Mouse (Mus musculus) MEL (cell line): ENCODE data around the gene Vmn1r226. TPM values are rescaled to one million over a fixed set of nuclear protein-coding genes. Genes with fewer than 3 reads are reported as not detected.

ENCODE experiments used
- DNase-seq: peaks from one replicate; pipeline ENCODE4 v3.0.0; 2011; ENCODE audit warnings: low read depth, low spot score
- H3K27ac ChIP-seq: 2 replicates; pipeline ENCODE4 v1.5.1; 2012; ENCODE audit warnings: low read depth, mild to moderate bottlenecking, control low read depth, low read length, moderate library complexity; ENCODE audit not compliant: control insufficient read depth
- H3K27me3 ChIP-seq, 2 experiments: fragments of 150-350 bp in 1 of 2; sonication (generic) in 1 of 2; 2 replicates each; pipeline ENCODE4 v1.6.1; 2012; ENCODE audit warnings: low read length in 2 of 2, mild to moderate bottlenecking in 2 of 2, improper control_type of control experiment in 1 of 2, moderate library complexity in 1 of 2; ENCODE audit not compliant: insufficient read depth in 2 of 2, control insufficient read depth in 1 of 2
- H3K36me3 ChIP-seq, 2 experiments: 2 replicates each; pipeline ENCODE4 v1.6.1; 2012 to 2014; ENCODE audit warnings: low read length in 2 of 2, improper control_type of control experiment in 1 of 2, inconsistent platforms in 1 of 2, mild to moderate bottlenecking in 1 of 2; ENCODE audit not compliant: insufficient read depth in 2 of 2, control insufficient read depth in 1 of 2
- H3K4me1 ChIP-seq, 2 experiments: fragments of 150-350 bp in 1 of 2; sonication (generic) in 1 of 2; 2 replicates each; pipeline ENCODE4 v1.6.1; 2012; ENCODE audit warnings: low read length in 2 of 2, improper control_type of control experiment in 1 of 2, mild to moderate bottlenecking in 1 of 2; ENCODE audit not compliant: insufficient read depth in 2 of 2, control insufficient read depth in 1 of 2
- H3K4me3 ChIP-seq, 2 experiments: fragments of 150-350 bp in 1 of 2; sonication (generic) in 1 of 2; 2 replicates each; pipeline ENCODE4 v1.5.1; 2012; ENCODE audit warnings: low read depth in 2 of 2, low read length in 2 of 2, mild to moderate bottlenecking in 2 of 2, moderate library complexity in 2 of 2, control low read depth in 1 of 2, improper control_type of control experiment in 1 of 2; ENCODE audit not compliant: control insufficient read depth in 1 of 2, insufficient read depth in 1 of 2
- H3K79me2 ChIP-seq: 2 replicates; pipeline ENCODE4 v1.6.1; 2012; ENCODE audit warnings: mild to moderate bottlenecking, low read length, moderate library complexity; ENCODE audit not compliant: control insufficient read depth, poor library complexity, insufficient read depth
- H3K9ac ChIP-seq: 2 replicates; pipeline ENCODE4 v1.6.1; 2012; ENCODE audit warnings: low read depth, mild to moderate bottlenecking, control low read depth, low read length, moderate library complexity; ENCODE audit not compliant: control insufficient read depth, poor library complexity, severe bottlenecking
- H3K9me3 ChIP-seq: fragments of 150-350 bp; sonication (generic); replicated peaks from 2 replicates; pipeline ENCODE4 v1.6.1; 2012; ENCODE audit warnings: mild to moderate bottlenecking, low read length, improper control_type of control experiment, moderate library complexity; ENCODE audit not compliant: insufficient read depth
- CHD1 ChIP-seq: IDR thresholded peaks from 2 replicates; pipeline ENCODE4 v1.6.1; 2012; ENCODE audit warnings: low read depth, mild to moderate bottlenecking, inconsistent platforms, low read length, improper control_type of control experiment
- CHD2 ChIP-seq: IDR thresholded peaks from 2 replicates; pipeline ENCODE4 v1.6.1; 2011; ENCODE audit warnings: low read length, improper control_type of control experiment
- CTCF ChIP-seq, 3 experiments: IDR thresholded peaks in 2 of 3; conservative IDR thresholded peaks in 1 of 3; 2 replicates each; pipeline ENCODE4 v1.5.1; 2011 to 2012; ENCODE audit warnings: low read length in 3 of 3, low read depth in 2 of 3, mild to moderate bottlenecking in 2 of 3, improper control_type of control experiment in 1 of 3, inconsistent platforms in 1 of 3, mixed read lengths in 1 of 3, moderate library complexity in 1 of 3; ENCODE audit not compliant: control insufficient read depth in 1 of 3, insufficient read depth in 1 of 3, poor library complexity in 1 of 3, severe bottlenecking in 1 of 3
- ELF1 ChIP-seq: IDR thresholded peaks from 2 replicates; pipeline ENCODE4 v1.6.1; 2014; ENCODE audit warnings: low read depth, mild to moderate bottlenecking, inconsistent platforms, low read length, improper control_type of control experiment, moderate library complexity
- ETS1 ChIP-seq: IDR thresholded peaks from 2 replicates; pipeline ENCODE4 v1.6.1; 2012; ENCODE audit warnings: low read depth, mild to moderate bottlenecking, inconsistent platforms, low read length, improper control_type of control experiment, moderate library complexity
- GATA1 ChIP-seq: IDR thresholded peaks from 2 replicates; pipeline ENCODE4 v1.6.1; 2011; ENCODE audit warnings: low read depth, low read length, improper control_type of control experiment
- KAT2A ChIP-seq: conservative IDR thresholded peaks from 2 replicates; pipeline ENCODE4 v1.6.1; 2012; ENCODE audit warnings: low read depth, low read length, improper control_type of control experiment, inconsistent platforms
- MAFK ChIP-seq: IDR thresholded peaks from 2 replicates; pipeline ENCODE4 v1.6.1; 2011; ENCODE audit warnings: low read depth, mild to moderate bottlenecking, low read length, improper control_type of control experiment, borderline replicate concordance
- MAZ ChIP-seq: IDR thresholded peaks from 2 replicates; pipeline ENCODE4 v1.6.1; 2012; ENCODE audit warnings: low read depth, mild to moderate bottlenecking, inconsistent platforms, low read length, improper control_type of control experiment
- MYB ChIP-seq: IDR thresholded peaks from 2 replicates; pipeline ENCODE4 v1.6.1; 2011; ENCODE audit warnings: mild to moderate bottlenecking, low read depth, low read length, improper control_type of control experiment
- NRF1 ChIP-seq: IDR thresholded peaks from 2 replicates; pipeline ENCODE4 v1.6.1; 2014; ENCODE audit warnings: low read depth, mild to moderate bottlenecking, inconsistent platforms, low read length, improper control_type of control experiment, moderate library complexity; ENCODE audit not compliant: poor library complexity, insufficient read depth, severe bottlenecking
- POLR2A ChIP-seq, 2 experiments: IDR thresholded peaks; 2 replicates each; pipeline ENCODE4 v1.6.1; 2011 to 2012; ENCODE audit warnings: low read length in 2 of 2, mild to moderate bottlenecking in 2 of 2, control low read depth in 1 of 2, improper control_type of control experiment in 1 of 2, low read depth in 1 of 2, moderate library complexity in 1 of 2; ENCODE audit not compliant: control insufficient read depth in 1 of 2, insufficient read depth in 1 of 2, poor library complexity in 1 of 2
- POLR2AphosphoS5 ChIP-seq: IDR thresholded peaks from 2 replicates; pipeline ENCODE4 v1.6.1; 2012; ENCODE audit warnings: low read depth, borderline replicate concordance, mild to moderate bottlenecking, inconsistent platforms, low read length, moderate library complexity, mixed read lengths
- RCOR1 ChIP-seq: IDR thresholded peaks from 2 replicates; pipeline ENCODE4 v1.6.1; 2012; ENCODE audit warnings: low read depth, mild to moderate bottlenecking, inconsistent platforms, low read length, improper control_type of control experiment
- SIN3A ChIP-seq: IDR thresholded peaks from 2 replicates; pipeline ENCODE4 v1.6.1; 2012; ENCODE audit warnings: low read length, improper control_type of control experiment, inconsistent platforms
- SMC3 ChIP-seq: IDR thresholded peaks from 2 replicates; pipeline ENCODE4 v1.6.1; 2011; ENCODE audit warnings: low read depth, low read length, improper control_type of control experiment
- TAL1 ChIP-seq: IDR thresholded peaks from 2 replicates; pipeline ENCODE4 v1.6.1; 2012; ENCODE audit warnings: mild to moderate bottlenecking, inconsistent platforms, low read length, moderate library complexity, mixed read lengths
- TBP ChIP-seq: IDR thresholded peaks from 2 replicates; pipeline ENCODE4 v1.8.0; 2011; ENCODE audit warnings: low read depth, low read length, improper control_type of control experiment
- TCF12 ChIP-seq: IDR thresholded peaks from 2 replicates; pipeline ENCODE4 v1.6.1; 2014; ENCODE audit warnings: low read depth, mild to moderate bottlenecking, inconsistent platforms, low read length, improper control_type of control experiment, moderate library complexity
- USF2 ChIP-seq, 2 experiments: IDR thresholded peaks; 2 replicates each; pipeline ENCODE4 v1.6.1; 2011 to 2012; ENCODE audit warnings: improper control_type of control experiment in 2 of 2, low read length in 2 of 2, borderline replicate concordance in 1 of 2, inconsistent platforms in 1 of 2, low read depth in 1 of 2, mild to moderate bottlenecking in 1 of 2; ENCODE audit not compliant: insufficient read depth in 1 of 2
- ZNF384 ChIP-seq: IDR thresholded peaks from 2 replicates; pipeline ENCODE4 v1.6.1; 2012; ENCODE audit warnings: low read depth, mild to moderate bottlenecking, inconsistent platforms, low read length, improper control_type of control experiment
- polyA plus RNA-seq, 2 experiments: library from polyadenylated mRNA; stranded (reverse) in 1 of 2; unstranded in 1 of 2; fragments of >175 nt in 1 of 2; fragments of >200 nt in 1 of 2; gene quantifications; 2 replicates each; pipeline versions ENCODE4 v1.2.1 to v1.2.4; 2012; ENCODE audit warnings: low replicate concordance in 2 of 2, low read depth in 1 of 2; ENCODE audit not compliant: insufficient read length in 2 of 2, insufficient read depth in 1 of 2, missing spikeins in 1 of 2
- total RNA-seq: library from RNA; depleted of rRNA; stranded (reverse); fragments of 300-350 nt; gene quantifications from 2 replicates; pipeline ENCODE4 v1.2.3, GENCODE M21; 2012; rRNA removed

The Vmn1r226 gene
- total RNA-seq (not detected in 2 replicates), polyA plus RNA-seq (not detected)

- Histone ChIP-seq H3K79me2 (no peaks in the 10 kb centered on the region), H3K27ac (no peak within 1 kb of the TSS), H3K27me3 (no peaks in the 10 kb centered on the region), H3K9me3 (no peaks in the 10 kb centered on the region), H3K4me3 (no peak within 1 kb of the TSS), H3K4me1 (no peaks in the 10 kb centered on the region), H3K36me3 (no peaks in the 10 kb centered on the region), H3K9ac (no peak within 1 kb of the TSS)
- TF ChIP-seq POLR2AphosphoS5 (no peak), CHD2 (no peak), SIN3A (no peak), POLR2A (IDR thresholded peaks at IDR 0.05; ENCODE audit: control insufficient read depth in 1 of 2, insufficient read depth in 1 of 2, low read depth in 1 of 2, low read length in 2 of 2, poor library complexity in 1 of 2) (no peak), GATA1 (no peak), TBP (no peak), KAT2A (no peak), TAL1 (no peak), MYB (no peak), ZNF384 (no peak), RCOR1 (no peak), CHD1 (no peak), TCF12 (no peak), NRF1 (no peak), ETS1 (no peak), CTCF (IDR thresholded peaks at IDR 0.05 in 2 of 3, conservative IDR thresholded peaks at IDR 0.05 in 1 of 3; ENCODE audit: control insufficient read depth in 1 of 3, insufficient read depth in 1 of 3, low read depth in 2 of 3, low read length in 3 of 3, poor library complexity in 1 of 3, severe bottlenecking in 1 of 3) (no peak), ELF1 (no peak)
- DNase-seq, result no peak
Observed at GRCm38 (mm10) chr17:20682543-20682942, at the start of gene Vmn1r226. Gene Vmn1r226 (plus strand): TSS chr17:20682843.

DNA sequence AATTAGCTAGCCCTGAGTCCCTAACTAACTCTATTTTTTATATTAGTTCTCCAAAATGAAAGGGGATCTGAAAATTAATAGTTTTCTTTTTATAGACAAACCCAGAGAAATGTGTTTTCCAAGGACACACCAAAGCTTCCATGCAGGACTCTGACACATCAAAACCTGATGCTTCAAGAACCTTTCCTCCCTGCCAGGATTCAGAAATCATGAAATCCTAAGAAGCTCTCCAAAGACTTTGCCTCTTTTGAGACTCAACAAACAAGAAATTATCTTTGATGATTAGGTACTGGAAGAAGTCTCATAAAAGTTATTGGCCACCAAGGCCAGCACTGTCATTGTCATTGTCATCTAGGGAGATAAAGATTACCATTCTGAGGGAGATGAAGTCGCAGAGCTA is 46.9 kb downstream of the Vmn1r226 start, which contains the start of gene Vmn1r227:
Vmn1r227 (plus strand) TSS at position 301 of the 400 bp plus-strand sequence.
- Histone ChIP-seq H3K36me3 (no peaks in the 10 kb centered on the region), H3K4me3 (no peak within 1 kb of the TSS), H3K9me3 (no peaks in the 10 kb centered on the region), H3K27me3 (no peaks in the 10 kb centered on the region)
- TF ChIP-seq USF2 (IDR thresholded peaks at IDR 0.05; ENCODE audit: borderline replicate concordance in 1 of 2, insufficient read depth in 1 of 2, low read depth in 1 of 2, low read length in 2 of 2), result no peak
- no peak for TF ChIP-seq NRF1
- TF ChIP-seq MAZ, result no peak
- TF ChIP-seq ZNF384, result no peak
- no peak for TF ChIP-seq RCOR1
- TF ChIP-seq MAFK, result no peak
- TF ChIP-seq ETS1, result no peak
- no peak for TF ChIP-seq GATA1
- TF ChIP-seq SMC3, result no peak
- TF ChIP-seq, all 39 proteins: peak for 0
- no peak for DNase-seq
- Histone ChIP-seq H3K4me1 (no peaks in the 10 kb centered on the region), H3K27ac (no peak within 1 kb of the TSS), H3K9ac (no peak within 1 kb of the TSS), H3K79me2 (no peaks in the 10 kb centered on the region)

Other genes with a start within 250 kb of the Vmn1r226 start
- gene Vmn2r108, start 201.5 kb upstream of the Vmn1r226 start, total RNA-seq, result not detected in 2 replicates
- gene Vmn2r108, start 201.5 kb upstream of the Vmn1r226 start, polyA plus RNA-seq, result not detected
- gene Vmn1r225, start 184.7 kb upstream of the Vmn1r226 start, total RNA-seq, result not detected in 2 replicates
- not detected for gene Vmn1r225, start 184.7 kb upstream of the Vmn1r226 start, polyA plus RNA-seq
- not detected in 2 replicates for gene Vmn2r109, start 118.1 kb upstream of the Vmn1r226 start, total RNA-seq
- gene Vmn2r109, start 118.1 kb upstream of the Vmn1r226 start, polyA plus RNA-seq, result not detected
- gene Vmn2r110, start 86.4 kb upstream of the Vmn1r226 start, total RNA-seq, result not detected in 2 replicates
- under 1 TPM in 1 of 2 experiments, not detected in 1; 0.01 TPM for gene Vmn2r110, start 86.4 kb upstream of the Vmn1r226 start, polyA plus RNA-seq
- gene Fpr-rs3, start 58.0 kb upstream of the Vmn1r226 start, total RNA-seq, result not detected in 2 replicates
- gene Fpr-rs3, start 58.0 kb upstream of the Vmn1r226 start, polyA plus RNA-seq, result not detected
- gene Vmn1r227, start 47.0 kb downstream of the Vmn1r226 start, total RNA-seq, result not detected in 2 replicates
- gene Vmn1r227, start 47.0 kb downstream of the Vmn1r226 start, polyA plus RNA-seq, result under 1 TPM in 1 of 2 experiments, not detected in 1; 0.01 TPM
- not detected in 2 replicates for gene Vmn1r228, start 103.3 kb downstream of the Vmn1r226 start, total RNA-seq
- not detected for gene Vmn1r228, start 103.3 kb downstream of the Vmn1r226 start, polyA plus RNA-seq
- not detected in 2 replicates for gene Vmn1r229, start 128.7 kb downstream of the Vmn1r226 start, total RNA-seq
- gene Vmn1r229, start 128.7 kb downstream of the Vmn1r226 start, polyA plus RNA-seq, result under 1 TPM in 1 of 2 experiments, not detected in 1; 0.01 TPM
- not detected in 2 replicates for gene Vmn1r230, start 157.6 kb downstream of the Vmn1r226 start, total RNA-seq
- gene Vmn1r230, start 157.6 kb downstream of the Vmn1r226 start, polyA plus RNA-seq, result not detected
- not detected in 2 replicates for gene Vmn1r231, start 222.2 kb downstream of the Vmn1r226 start, total RNA-seq
- not detected for gene Vmn1r231, start 222.2 kb downstream of the Vmn1r226 start, polyA plus RNA-seq
- not detected in 2 replicates for gene Vmn1r232, start 236.9 kb downstream of the Vmn1r226 start, total RNA-seq
- gene Vmn1r232, start 236.9 kb downstream of the Vmn1r226 start, polyA plus RNA-seq, result not detected